Mouse (Mus musculus) 416B (cell line): ENCODE results near the gene Gm8050.
"Not testable (repeated sequence)": the region's sequence is repeated elsewhere in the genome, so short reads cannot be mapped to it uniquely, and the experiment has no call there.

Experiments
- DNase-seq: peaks from one replicate; pipeline ENCODE4 v3.0.0; 2011; ENCODE audit warnings: low read depth

Gm8050 gene

GRCm38 (mm10) chr14:6720151-6720550 is at the start of gene Gm8050:
Gm8050 (minus strand) TSS chr14:6720251.
- not testable (repeated sequence) for DNase-seq

GRCm38 (mm10) chr14:6757231-6757536 is 37.1 kb upstream of the Gm8050 start:
- DNase-seq: not testable (repeated sequence)

- not testable (repeated sequence) for DNase-seq
Measured at GRCm38 (mm10) chr14:6756384-6757230, 36.6 kb upstream of the Gm8050 start.

GRCm38 (mm10) chr14:6742232-6742631 is 22.2 kb upstream of the Gm8050 start, which contains the start of gene Gm3636:
Gm3636 (minus strand) TSS chr14:6742332.
- not testable (repeated sequence) for DNase-seq

GRCm38 (mm10) chr14:6684070-6684469 is 36.0 kb downstream of the Gm8050 start, which contains the start of gene Gm10251:
Gm10251 (minus strand) TSS chr14:6684170.
- not testable (repeated sequence) for DNase-seq
